Mouse (Mus musculus) kidney, adult 8-10 months (tissue): ENCODE results near the gene Mylk.
A peak's percentile ranks its signal among the peaks of the same experiment; 100 is the strongest.

Experiments used
- DNase-seq, 2 experiments: peaks; one replicate each; pipeline ENCODE4 v3.0.0; 2022

Gene Mylk

DNA sequence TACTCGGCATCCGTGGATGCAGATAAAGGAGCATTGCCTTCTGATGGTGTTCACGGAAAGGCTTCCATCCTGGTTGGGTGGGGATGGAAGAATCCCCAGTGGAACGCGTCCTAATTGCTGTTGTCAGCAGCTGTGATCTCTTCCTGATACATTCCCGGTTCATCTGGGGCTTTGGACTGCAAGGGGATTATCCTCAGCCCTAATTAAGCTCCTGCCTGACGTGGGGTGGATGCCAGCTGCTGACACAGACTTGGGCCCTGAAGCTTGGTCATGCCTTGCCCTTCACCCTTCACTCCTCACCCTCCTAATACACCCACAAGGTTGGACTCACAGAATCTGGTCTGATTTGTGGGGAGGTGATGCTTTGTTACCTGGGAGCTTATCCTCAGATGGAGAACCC is 109.1 kb downstream of the Mylk start:
- DNase-seq = peak; percentile 73 to 75

DNA sequence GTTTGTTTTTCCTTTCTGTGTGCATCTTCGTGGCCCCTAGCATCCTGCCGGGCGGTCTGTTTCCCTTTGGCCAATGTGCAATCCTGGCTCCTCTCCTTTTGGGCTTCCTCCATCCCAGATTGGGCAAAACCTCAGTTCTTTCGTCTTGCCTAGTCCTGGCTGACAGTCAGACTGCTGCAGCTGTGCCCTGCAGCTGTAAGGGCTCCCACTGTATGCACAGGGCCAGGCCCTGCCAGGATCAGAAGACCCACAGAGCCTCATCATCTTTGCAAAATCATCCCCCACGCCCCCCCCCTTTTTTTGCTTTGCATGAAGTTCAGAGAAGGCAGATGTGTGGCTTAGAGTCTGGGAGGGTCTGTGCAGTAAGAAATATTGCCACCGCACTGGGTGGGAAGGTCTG is 110.1 kb downstream of the Mylk start:
- no peak for DNase-seq

DNA sequence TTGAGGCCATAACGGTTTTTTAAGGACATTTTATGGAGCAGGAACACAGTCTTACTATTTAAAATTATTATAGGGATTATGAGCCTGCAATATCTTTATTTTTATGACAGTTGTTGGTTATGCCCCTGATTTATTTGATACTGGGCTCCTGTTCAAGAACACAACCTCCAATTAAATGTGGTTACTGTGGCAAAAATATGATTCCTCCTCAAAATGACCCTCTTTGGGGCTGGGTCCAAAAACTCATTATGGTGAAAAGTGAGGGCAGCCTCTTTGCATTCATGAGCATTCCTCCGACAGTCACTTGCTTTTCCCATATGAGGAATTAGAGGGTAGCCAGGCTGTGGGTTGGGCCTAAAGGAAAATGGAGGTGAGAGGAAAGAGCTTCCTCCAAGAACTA is 110.7 kb downstream of the Mylk start:
- no peak for DNase-seq

DNA sequence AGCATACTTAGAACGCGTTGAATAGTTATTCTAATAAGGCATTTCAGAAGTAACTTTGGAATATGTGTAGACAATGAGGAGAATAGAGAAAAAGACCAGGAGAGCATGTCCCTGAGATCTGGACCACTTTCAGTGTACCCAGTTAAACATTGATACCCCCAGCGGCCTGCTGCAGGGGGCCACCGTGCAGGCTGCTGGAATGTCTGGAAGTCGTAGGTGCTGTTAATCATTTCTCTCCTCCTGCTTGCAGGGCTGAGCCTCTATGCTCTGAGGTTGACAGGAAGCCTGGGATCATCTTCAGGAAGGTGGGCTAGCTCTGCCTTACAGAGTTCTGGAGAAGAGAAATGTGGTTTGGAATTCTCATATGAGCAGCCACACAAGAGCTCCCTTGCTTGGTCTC is 112.6 kb downstream of the Mylk start:
- peak; percentile 84 for DNase-seq

DNA sequence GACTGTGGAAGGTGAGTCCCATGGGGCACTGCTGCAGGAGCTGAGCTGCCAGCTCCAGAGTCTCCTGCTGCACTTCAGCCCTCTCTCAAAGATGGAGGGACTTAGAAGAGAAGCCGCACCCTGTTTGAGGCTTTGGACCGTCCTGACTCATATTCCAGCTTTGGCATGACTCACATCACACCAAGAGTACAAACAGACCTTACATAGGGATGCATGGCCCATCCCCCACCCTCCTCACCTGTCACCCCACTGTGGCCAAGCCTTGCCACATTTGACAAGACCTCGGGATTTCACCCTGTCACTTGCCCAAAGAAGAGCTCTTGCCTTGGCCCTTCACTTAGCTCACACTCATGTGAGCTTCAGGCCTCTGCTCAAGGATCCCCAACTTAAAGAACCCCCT is 115.8 kb downstream of the Mylk start:
- no peak for DNase-seq

DNA sequence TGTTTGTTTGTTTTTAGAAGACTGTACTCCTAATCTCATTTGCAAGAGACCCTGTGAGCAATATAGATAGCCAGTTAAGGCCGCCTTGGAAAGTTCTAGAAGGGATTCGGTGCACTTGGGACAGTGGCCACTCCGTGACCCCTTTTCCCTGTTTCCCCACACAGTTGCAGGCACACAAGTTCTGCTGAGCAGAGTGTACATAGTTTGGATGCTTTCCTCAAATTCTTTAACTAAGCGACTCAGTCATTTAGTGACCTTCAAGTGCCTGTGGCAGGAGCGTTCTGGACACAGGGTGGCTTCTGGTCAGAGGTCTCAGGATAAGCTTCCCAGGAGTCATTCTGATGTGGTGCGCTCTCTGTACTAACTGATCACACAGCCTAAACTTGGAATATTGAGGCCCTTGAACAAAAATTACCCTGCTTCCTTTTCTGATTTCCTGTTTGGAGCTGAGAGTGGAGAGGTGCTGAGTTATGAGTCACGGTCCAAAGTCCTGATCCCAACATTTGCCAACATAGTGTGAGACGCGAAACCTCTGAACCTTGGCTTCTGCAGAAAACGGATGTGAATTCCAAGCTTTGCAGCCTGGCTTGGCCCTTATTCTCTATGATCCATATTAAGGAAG is 116.8 kb downstream of the Mylk start:
- peak; percentile 86 to 90 for DNase-seq

DNA sequence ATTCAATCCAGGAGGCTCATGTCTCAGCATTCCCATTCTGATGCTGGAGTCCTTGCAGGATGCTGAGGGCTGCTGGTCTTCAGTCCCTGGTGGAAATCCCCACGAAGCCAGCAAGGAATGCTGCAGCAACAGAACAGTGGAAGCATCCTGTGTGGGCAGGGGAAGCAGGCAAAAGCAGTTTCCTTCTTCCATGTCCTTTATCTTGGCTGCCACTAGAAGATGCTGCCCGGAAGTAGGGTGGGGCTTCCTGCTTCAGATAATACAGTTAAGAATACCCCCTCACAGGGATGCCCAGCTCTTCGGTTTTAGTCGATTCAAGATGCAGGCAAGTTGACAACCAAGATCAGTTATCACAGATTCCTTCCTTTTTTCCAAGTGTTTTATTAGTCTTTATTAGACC is 120.4 kb downstream of the Mylk start:
- DNase-seq = no peak

DNA sequence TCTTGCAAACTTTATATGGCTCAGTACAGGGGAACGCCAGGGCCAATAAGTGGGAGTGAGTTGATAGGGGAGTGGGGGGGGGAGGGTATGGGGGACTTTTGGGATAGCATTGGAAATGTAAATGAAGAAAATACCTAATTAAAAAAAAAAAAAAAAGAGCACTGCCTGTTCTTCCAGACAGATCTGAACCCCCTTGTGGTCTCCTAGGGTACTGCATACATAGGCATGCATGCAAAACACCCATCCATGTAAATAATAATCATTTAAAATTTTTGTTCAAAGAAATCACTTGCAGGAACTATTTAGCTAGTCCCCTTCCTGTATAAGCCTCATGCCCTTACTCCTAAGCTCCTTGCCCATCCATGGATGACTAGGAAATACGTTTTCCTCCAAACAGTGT is 122.2 kb downstream of the Mylk start:
- no peak for DNase-seq

DNA sequence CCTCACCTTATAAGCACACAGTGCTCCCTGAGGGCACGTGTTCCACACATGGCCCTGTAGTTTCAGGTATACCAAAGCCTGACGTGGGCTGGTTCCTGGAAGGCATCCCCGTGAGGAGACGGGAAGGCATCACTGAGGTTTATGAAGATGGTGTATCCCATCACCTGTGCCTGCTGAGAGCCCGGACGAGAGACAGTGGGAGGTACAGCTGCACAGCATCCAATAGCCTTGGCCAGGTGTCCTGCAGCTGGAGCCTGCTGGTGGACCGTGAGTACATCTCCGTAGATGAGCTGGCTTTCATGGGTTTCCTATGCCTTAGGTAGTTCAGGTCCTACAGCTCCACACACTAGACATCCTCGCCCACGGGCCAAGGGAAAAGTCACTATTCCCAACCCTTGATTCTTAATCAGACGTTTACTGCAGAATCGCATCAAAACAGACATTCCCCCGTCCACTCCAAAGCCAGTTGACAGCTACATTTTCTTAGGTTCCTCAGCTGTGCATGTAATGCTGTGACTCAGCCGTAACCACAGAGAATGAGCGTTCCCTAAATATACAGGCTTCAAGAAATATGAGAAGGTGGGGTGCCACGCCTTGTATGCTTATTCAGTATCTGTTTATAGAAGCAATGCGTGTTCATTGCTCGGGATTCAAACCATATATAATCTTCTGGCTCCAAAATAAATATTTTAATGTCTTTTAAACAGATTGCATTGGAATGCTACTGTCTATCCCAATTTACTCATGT is 135.2 kb downstream of the Mylk start:
- no peak for DNase-seq

DNA sequence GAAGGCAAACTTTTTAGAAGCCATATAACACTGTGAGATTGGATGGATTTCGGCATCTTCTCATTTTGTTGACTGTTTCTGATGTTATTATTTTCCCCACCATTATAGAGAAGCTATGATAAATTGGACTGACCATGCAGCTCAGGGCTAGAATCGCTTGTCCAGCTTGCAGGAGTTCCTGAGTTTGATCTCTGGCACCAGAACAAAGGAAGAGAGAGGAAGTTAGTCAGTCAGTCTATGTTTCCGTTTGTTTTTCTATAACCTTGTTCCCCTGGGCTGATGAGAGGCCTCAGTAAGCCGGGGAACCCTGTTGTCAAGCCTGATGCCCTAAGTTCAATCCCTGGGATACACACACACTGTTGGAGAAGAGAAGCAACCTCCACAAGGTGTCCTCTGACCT is 135.8 kb downstream of the Mylk start:
- no peak for DNase-seq

DNA sequence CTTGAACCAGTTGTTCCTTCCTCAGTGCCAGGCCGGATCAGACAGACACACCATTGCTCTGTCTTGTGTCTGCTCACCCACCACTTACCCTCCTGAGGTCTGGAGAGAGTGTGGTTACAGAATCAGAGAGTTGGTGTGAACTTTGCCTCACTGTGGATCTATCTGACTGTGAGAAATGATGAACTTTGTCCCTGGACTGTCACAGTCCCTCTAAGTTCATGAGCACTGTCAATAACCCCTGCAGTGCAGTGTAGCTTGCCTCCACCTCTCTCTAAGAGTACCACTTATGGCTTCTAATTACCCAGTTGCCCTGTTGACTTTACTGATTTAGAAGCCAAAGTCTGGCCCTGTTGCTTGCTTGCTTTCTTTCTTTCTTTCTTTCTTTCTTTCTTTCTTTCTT is 142.0 kb downstream of the Mylk start:
- peak; percentile 29 to 36 for DNase-seq

DNA sequence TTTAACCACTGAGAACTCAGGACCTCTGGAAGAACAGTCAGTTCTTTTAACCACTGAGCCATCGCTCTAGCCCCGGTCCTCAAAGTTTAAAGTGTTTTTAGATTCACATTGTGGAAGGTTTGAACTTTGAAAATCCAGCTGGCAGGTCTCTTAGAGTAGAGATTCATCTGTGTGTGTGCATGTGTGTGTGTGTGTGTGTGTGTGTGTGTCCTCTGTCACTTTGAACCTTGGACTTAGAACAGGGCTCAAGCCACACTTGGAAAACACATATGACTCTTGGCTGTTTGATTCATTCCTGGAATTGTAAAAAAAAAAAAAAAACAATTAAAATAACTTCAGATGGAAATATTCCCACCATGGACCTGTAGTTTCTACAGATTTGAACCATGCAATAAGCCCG is 149.0 kb downstream of the Mylk start:
- DNase-seq = peak in 1 of 2 experiments; percentile 34

DNA sequence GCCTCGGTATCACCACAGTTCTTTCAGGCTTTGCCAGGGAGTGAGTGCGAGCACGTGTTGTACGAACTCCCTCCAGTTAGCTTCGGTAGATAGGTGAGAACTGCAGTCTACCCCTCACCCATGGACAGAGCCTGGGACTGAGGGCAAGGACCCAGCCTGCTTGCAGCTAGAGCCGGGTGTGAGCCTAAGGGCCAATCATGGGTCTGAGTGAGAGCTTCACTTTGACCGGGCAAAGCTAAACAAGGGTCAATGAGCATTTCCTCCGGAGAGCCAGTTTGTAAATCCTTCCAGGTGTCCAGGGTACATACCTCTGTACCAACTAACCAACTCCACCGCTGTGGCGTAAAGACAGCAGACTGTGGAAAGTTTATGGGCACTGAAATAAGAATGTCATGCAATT is 150.9 kb downstream of the Mylk start:
- peak; percentile 52 to 57 for DNase-seq

DNA sequence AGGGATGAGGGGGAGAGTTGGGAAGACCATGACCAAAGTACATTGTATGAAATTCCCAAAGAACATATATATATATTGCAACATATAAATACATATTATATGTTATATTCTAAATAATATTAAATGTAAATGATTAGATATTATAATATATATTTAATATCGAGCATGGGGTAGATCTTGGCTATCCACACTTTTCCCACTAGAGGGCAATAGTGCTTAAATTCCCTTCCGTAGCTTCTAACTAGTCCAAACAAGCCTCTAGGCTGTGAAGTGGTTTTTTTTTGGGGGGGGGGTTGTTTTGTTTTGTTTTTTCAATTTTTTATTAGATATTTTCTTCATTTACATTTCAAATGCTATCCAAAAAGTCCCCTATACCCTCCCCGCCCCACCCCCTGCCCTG is 152.0 kb downstream of the Mylk start:
- DNase-seq = no peak

DNA sequence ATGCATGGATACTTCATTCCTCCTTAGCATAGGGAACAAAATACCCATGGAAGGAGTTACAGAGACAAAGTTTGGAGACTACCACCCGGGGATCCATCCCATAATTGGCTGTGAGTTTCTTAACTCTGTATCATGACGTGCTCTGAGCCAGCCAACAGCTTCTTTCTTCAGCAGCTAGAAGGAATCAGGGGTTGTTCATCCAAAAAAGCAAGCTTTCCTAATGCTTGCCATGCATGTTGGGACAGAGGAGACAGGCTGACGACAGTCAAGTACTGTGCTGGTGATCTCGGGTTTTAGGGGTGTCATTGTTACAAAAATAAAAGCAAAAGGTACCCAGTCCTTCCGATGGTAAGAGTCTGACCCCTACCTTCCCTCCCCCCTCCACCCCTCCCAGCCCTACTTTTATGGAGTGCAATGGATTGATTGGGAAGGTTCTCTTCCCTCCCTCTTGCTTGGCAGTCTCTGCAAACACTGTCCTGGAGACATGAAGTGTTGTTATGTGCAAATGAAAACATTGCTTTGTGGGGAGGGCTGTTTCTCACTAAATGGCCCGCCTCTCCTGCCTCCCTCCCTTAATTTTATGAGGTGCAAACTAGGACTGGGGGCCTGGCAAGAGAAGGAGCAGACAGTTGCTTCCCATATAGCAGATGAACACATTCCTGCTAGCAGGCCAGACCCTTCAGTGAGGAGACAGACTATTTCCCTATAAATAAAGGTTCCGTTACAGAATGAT is 153.2 kb downstream of the Mylk start:
- DNase-seq = no peak

DNA sequence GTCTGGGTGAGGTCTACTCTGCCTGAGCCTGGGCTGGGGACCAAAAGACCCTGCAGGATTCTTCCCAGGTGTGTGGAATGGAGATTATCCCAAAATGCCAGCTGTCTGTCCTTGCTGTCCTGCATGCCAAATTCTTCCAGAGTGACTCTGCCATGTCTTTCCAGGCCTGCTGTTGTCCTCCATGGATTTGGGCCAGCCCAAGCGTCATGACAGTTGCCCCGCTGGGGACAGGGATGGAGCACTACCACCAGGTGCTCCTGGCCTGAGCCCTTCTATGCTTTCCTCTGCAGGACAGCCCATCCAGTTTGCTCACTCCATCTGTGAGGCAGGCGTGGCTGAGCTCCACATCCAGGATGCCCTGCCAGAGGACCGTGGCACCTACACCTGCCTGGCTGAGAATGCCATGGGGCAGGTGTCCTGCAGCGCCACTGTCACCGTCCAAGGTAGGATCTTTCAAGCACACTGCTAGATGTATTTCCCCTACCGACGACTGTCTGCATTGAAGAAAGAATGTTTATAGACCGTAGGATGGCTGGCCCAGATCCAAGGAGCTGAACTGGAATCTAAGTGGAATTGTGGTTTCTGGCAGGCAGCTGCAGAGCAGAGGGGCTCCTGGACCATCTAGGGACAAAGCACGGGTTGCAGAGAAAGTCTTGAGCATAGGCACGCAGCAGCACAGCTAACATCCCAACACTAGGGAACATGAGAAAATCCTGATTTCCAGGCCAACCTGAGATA is 154.2 kb downstream of the Mylk start:
- no peak for DNase-seq

DNA sequence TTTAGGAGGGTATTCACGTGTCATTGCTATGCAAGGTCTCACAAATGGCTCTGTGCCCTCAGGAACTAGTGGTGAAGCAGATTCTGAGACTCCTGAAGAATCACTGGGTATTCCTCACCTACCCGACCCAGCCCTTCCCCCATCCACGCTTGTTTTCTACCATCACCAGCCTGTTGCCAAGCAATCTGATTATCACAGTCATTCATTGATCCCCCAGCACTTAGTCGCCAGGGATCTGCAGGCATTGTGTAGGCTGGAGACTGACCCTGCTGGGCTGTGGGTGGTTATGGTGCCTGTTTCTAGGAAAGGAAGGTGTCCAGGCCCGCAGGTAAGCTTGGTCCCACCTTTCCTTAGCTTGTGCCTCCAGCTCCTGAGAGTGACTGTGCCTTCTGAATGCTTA is 155.0 kb downstream of the Mylk start:
- no peak for DNase-seq

DNA sequence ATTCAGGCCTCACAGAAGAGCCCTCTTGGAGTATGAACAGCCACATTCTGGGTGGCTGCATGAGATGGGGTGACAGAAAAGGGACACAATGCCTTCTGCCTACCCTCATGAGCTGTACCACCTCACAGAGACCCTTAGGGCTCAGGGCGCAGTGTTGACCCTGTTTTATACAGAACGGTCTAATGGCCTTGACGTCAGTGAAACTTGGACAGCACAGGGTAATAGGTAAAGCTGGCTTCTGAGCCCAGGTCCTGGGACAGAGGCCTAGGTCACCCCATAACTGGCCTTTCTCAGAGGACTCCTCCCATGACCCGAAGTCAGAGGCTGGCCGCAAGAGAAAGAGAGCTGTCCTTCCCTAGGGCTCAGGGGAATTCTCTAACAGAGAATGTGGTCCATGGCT is 155.5 kb downstream of the Mylk start:
- no peak for DNase-seq

DNA sequence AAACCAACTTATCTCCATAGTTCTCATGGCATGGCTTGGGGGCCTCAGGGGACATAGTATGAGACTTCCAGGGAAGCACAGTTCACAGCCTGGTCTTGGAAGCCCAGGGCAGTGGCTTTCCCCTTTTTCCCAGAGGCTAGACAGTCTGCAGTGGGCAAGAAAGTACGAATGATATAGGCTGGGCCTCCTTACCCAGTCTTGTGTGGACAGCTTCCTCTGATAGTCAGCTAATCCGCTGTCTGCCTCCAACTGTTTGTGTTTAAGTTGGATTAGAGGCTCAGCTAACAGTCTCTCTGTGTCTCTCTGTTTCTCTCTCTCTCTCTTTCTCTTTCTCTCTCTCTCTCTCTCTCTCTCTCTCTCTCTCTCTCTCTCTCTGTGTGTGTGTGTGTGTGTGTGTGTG is 156.0 kb downstream of the Mylk start:
- DNase-seq = no peak

DNA sequence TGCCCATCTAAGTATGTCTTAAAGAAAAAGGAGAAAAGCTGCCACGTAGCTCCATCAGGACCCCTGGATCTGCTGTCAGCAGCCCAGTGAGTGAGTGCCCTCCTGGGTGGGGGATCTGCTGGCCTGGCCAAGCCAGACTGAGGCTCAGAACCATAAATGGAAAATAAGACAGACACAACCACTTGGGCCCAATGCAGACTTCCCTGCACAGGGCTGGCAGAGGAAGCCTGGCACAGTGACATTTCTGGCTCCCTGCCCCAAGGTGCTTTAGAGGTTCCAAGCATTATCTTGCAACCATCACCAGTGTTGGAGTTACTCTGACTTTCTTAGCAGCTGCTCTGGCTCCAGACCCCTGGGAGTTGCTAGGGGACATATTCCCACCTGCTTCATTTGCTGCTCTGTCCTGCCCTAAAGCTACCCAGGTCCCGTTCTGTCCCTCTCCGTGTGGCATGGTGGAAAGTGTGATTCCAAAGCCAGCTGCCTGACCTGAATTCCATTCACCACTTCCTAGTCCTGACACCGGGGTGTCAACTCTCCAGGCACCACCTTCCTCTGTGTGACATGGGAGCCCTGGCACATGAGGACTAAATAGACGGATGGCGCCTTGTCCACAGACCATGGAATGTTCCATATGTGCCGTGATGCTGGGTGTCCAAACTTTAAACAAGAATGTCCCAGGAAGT is 156.7 kb downstream of the Mylk start:
- DNase-seq = no peak

DNA sequence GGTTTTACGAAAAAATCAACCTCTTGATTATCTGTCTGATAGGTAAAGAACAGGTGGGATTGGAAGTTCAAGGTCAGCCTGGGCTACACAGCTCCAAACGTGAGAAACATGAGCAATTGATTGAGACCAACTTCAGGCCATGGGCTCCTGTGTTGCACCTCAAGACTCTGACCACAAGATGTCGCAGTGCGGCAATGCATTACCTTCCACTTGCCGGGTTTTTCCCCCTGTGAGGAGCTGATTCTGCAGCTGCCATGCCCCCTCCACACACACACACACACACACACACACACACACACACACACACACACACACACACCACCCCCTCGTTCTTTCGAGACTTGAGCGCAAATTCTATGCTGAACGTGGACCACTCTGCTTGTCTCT is 157.3 kb downstream of the Mylk start:
- DNase-seq = peak; percentile 29 to 67

DNA sequence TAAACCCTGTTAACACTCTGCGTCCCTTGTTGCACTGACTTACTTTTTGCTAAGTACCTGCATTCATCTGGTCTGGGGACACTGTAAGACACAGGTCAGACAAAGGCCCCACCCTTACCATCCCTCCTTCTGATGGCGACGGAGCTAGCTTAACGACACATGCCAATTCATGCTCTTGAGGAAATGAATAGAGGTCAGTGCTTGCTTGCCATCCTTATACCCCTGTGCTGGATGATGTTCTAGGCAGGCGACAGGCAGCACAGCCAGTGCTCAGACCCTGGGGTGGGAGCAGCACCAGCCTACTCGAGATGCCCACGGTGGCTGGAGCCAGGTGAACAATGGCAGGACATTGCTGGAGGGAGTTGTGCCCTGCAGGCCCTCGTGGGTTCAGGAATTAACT is 157.8 kb downstream of the Mylk start:
- no peak for DNase-seq

DNA sequence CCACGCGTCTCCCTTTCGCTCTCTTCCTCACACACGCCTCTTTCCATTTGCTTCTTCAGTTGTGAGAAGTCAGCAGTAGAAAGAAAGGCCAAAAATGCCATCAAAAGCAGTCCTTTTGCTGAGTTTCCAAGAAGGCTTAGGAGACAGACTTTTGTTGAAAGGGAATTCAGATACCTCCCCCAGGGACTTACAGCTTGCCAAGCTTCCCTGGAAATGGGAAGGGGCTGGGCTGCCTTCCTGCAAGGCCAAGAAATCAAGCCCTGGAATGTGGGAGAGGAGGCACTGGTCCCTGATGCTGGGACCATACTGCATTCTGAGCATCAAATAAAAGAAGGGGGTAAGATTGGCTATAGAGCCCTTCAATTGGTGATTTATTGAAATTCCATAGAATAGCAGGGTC is 159.9 kb downstream of the Mylk start:
- DNase-seq = no peak
